Mouse (Mus musculus): ENCODE measurements around the gene Nckap5.

DNA sequence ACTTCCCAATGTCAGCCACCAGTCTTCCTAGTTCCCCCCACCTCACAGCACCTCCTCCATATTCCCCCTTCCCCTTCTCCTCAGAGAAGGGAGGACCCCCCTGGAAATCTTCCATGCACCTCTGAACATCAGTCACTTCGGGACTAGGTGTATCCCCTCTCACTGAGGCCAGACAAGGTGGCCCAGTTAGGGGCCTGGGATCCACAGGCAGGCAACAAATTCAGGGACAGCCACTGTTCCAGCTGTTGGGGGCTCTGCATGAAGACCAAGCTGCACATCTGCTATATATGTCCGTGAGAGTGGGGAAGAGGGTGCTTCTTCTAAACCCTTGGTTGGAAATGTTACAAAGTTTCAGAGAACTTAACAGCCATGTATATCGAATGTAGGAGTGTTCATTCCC lies 28.2 kb downstream of the Nckap5 start:
- TF ChIP-seq POLR2A (IDR thresholded peaks at IDR 0.05; ENCODE audit: borderline replicate concordance, control insufficient read depth, low read depth, low read length) = no peak
- no peak for TF ChIP-seq CTCF (IDR thresholded peaks at IDR 0.05; ENCODE audit: control insufficient read depth, insufficient read depth, low read length)
